Mouse (Mus musculus) G1E (cell line): ENCODE data around the gene Adamts2.

Experiments used
- CTCF ChIP-seq: IDR thresholded peaks from 2 replicates; pipeline ENCODE4 v1.5.1; 2012; ENCODE audit warnings: low read depth, low read length, inconsistent platforms, mixed read lengths
- GATA1 ChIP-seq: IDR thresholded peaks from 2 replicates; pipeline ENCODE4 v1.6.1; 2012; ENCODE audit warnings: borderline replicate concordance, low read length, inconsistent platforms, mixed read lengths
- GATA2 ChIP-seq: IDR thresholded peaks from 2 replicates; pipeline ENCODE4 v1.6.1; 2012; ENCODE audit warnings: low read depth, low read length, inconsistent platforms, borderline replicate concordance
- POLR2AphosphoS5 ChIP-seq: IDR thresholded peaks from 2 replicates; pipeline ENCODE4 v1.6.1; 2012; ENCODE audit warnings: low read depth, low read length, inconsistent platforms; ENCODE audit not compliant: insufficient replicate concordance
- TAL1 ChIP-seq: conservative IDR thresholded peaks from 2 replicates; pipeline ENCODE4 v1.6.1; 2012; ENCODE audit warnings: low read depth, low read length, inconsistent platforms, mixed read lengths

GRCm38 (mm10) chr11:50658826-50659225 lies 56.9 kb downstream of the Adamts2 start:
- TF ChIP-seq CTCF (no peak), GATA1 (no peak), TAL1 (no peak), POLR2AphosphoS5 (no peak), GATA2 (no peak)
